Comparison of ENCODE assay signal across 7 mouse cellular contexts in the genomic region with DNA sequence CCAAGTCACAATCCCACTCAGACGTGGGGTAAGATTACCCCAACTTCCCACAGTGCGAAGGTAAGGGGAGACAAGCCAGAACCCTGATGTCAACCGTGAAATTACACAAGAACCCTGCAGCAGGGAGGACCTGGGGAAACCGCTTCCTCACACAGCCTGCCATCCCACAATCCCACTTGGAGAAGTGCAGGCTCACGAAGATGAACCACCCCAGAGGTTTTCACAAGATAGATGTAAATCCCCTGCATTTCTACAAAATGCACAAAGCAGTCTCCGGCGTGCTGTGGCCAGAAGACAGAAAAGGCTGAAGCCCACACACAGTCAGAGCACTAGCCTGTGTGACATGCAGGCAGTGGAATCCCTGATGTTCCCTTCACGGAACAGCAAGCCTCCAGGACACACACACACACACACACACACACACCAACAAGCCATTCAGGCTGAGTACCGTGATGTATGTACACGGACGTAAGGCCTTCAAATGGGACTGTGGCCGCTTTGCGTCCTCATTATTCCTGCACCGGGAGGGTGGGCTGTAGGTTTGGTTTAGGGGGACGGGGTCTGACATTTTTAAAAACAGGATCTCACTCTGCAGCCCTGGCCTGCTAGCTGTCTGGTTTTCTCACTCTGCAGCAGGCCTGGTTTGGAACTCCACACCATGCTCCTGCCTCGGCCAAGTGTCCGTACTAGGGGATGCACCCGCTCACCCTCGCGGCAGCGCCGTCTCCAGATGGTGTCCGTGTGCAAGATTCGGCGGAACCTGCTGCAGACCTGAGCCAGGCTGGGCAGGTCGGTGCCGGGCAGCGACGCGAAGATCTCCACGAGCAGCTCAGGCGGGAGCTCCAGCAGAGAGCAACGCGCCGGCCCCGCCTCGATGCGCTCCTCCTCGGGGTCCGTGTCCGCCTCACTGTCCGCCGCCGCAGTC. TPM values are rescaled to one million over a fixed set of nuclear protein-coding genes. Genes with fewer than 3 reads are reported as not detected.
DNase-seq lines count a peak whose midpoint lies in the region; ATAC-seq lines count a peak whose summit lies in the region.

No protein-coding gene starts in this region.

- ATAC-seq in activated CD4-positive, CD25-positive, alpha-beta regulatory T cell, adult 4 months = peak; percentile 7
- peak; percentile 40; the same call in 1 of the 2 replicates for ATAC-seq in liver, embryonic 11.5 days (replicated peaks; ENCODE audit: low FRiP score)
- ATAC-seq in stomach, embryonic 15.5 days (ENCODE audit: insufficient read depth, low FRiP score, low read depth) = no peak

- peak overlapping the region; percentile 89 for H3K27ac ChIP-seq in forebrain, embryonic 10.5 days
- peak overlapping the region; percentile 73 for H3K27ac ChIP-seq in liver, embryonic 11.5 days (ENCODE audit: low read depth, low read length)
- H3K27ac ChIP-seq in stomach, embryonic 15.5 days = peak overlapping the region; percentile 63

- H3K4me3 ChIP-seq in forebrain, embryonic 10.5 days = peak overlapping the region; percentile 93
- H3K4me3 ChIP-seq in liver, embryonic 11.5 days (ENCODE audit: low read depth, low read length) = peak overlapping the region; percentile 71
- H3K4me3 ChIP-seq in stomach, embryonic 15.5 days (replicated peaks) = peak overlapping the region; percentile 74

- H3K4me2 ChIP-seq in liver, embryonic 11.5 days = peak overlapping the region; percentile 96
- H3K4me2 ChIP-seq in stomach, embryonic 15.5 days = peak overlapping the region; percentile 76

- H3K9me3 ChIP-seq in forebrain, embryonic 10.5 days = no peaks in the 10 kb centered on the region
- H3K9me3 ChIP-seq in liver, embryonic 11.5 days (ENCODE audit: control insufficient read depth, low read length) = no peaks in the 10 kb centered on the region
- H3K9me3 ChIP-seq in stomach, embryonic 15.5 days = no peaks in the 10 kb centered on the region

- no peaks in the 10 kb centered on the region for H3K36me3 ChIP-seq in forebrain, embryonic 10.5 days (replicated peaks)
- no peaks in the 10 kb centered on the region for H3K36me3 ChIP-seq in liver, embryonic 11.5 days (ENCODE audit: control insufficient read depth, insufficient read depth, low read length)
- no peaks in the 10 kb centered on the region for H3K36me3 ChIP-seq in stomach, embryonic 15.5 days

- peak; percentile 46 to 57 for DNase-seq in kidney, postnatal 4 days
- DNase-seq in kidney, adult 18-20 months = no peak
- DNase-seq in forebrain, embryonic 10.5 days (ENCODE audit: extremely low spot score, low spot score) = peak; percentile 33
- no peak for DNase-seq in liver, embryonic 11.5 days (ENCODE audit: low spot score)
- DNase-seq in layer of hippocampus, adult 9-10 months (ENCODE audit: low spot score) = no peak

- peaks cover 52% of the 10 kb centered on the region for H3K4me1 ChIP-seq in forebrain, embryonic 10.5 days
- peaks cover 25% of the 10 kb centered on the region for H3K4me1 ChIP-seq in liver, embryonic 11.5 days (replicated peaks; ENCODE audit: control insufficient read depth, insufficient read depth, low read length)
- H3K4me1 ChIP-seq in stomach, embryonic 15.5 days = peaks cover 29% of the 10 kb centered on the region

- no peaks in the 10 kb centered on the region for H3K27me3 ChIP-seq in forebrain, embryonic 10.5 days (ENCODE audit: poor library complexity, severe bottlenecking)
- H3K27me3 ChIP-seq in liver, embryonic 11.5 days (replicated peaks; ENCODE audit: control insufficient read depth, insufficient read depth, low read length) = no peaks in the 10 kb centered on the region
- no peaks in the 10 kb centered on the region for H3K27me3 ChIP-seq in stomach, embryonic 15.5 days (replicated peaks)

- 3% methylated on average over 44 of the region's 44 CpGs for WGBS in forebrain, embryonic 10.5 days
- WGBS in liver, embryonic 11.5 days = 3% methylated on average over 32 of the region's 44 CpGs
- 1% methylated on average over 44 of the region's 44 CpGs for WGBS in stomach, embryonic 15.5 days

- H3K9ac ChIP-seq in liver, embryonic 11.5 days (ENCODE audit: low read depth, low read length) = peak overlapping the region; percentile 85
- peak overlapping the region; percentile 80 for H3K9ac ChIP-seq in stomach, embryonic 15.5 days

RNA-seq across cellular contexts. Expression of gene Fbxo31, which starts 0.6 kb away (rescaled TPM):
- polyA plus RNA-seq in activated CD4-positive, CD25-positive, alpha-beta regulatory T cell, adult 4 months (2017; shearing (Covaris generic)) = 1 to 10 TPM; 2.2 to 2.4 TPM
- 13.1 and 14.8 TPM in 2 replicates for polyA plus RNA-seq in forebrain, embryonic 10.5 days (2016; fragmentation: Nextera tagmentation; extraction: Ambion mirVana)
- polyA plus RNA-seq in liver, embryonic 11.5 days (2014; fragmentation: Nextera tagmentation; extraction: Ambion mirVana) = 23.8 and 23.9 TPM in 2 replicates
- 15.8 and 16.3 TPM in 2 replicates for polyA plus RNA-seq in stomach, embryonic 15.5 days (2015; fragmentation: Nextera tagmentation; extraction: Ambion mirVana)

RNA-seq across cellular contexts. Expression of gene Map1lc3b, which starts 12.1 kb away (rescaled TPM):
- polyA plus RNA-seq in activated CD4-positive, CD25-positive, alpha-beta regulatory T cell, adult 4 months (2017; shearing (Covaris generic)) = 100 to 1,000 TPM; 456 to 496 TPM
- 175 TPM in 2 replicates for polyA plus RNA-seq in forebrain, embryonic 10.5 days (2016; fragmentation: Nextera tagmentation; extraction: Ambion mirVana)
- polyA plus RNA-seq in liver, embryonic 11.5 days (2014; fragmentation: Nextera tagmentation; extraction: Ambion mirVana) = 161 and 167 TPM in 2 replicates
- polyA plus RNA-seq in stomach, embryonic 15.5 days (2015; fragmentation: Nextera tagmentation; extraction: Ambion mirVana) = 179 and 217 TPM in 2 replicates

RNA-seq across cellular contexts. Expression of gene 1700018B08Rik, which starts 33.9 kb away (rescaled TPM):
- not detected for polyA plus RNA-seq in activated CD4-positive, CD25-positive, alpha-beta regulatory T cell, adult 4 months (2017; shearing (Covaris generic))
- polyA plus RNA-seq in forebrain, embryonic 10.5 days (2016; fragmentation: Nextera tagmentation; extraction: Ambion mirVana) = not detected in 2 replicates
- polyA plus RNA-seq in liver, embryonic 11.5 days (2014; fragmentation: Nextera tagmentation; extraction: Ambion mirVana) = not detected in 2 replicates
- polyA plus RNA-seq in stomach, embryonic 15.5 days (2015; fragmentation: Nextera tagmentation; extraction: Ambion mirVana) = not detected in 2 replicates

Comparison
In these comparisons a context has a peak if more than half of its experiments do, and no peak if none do; other contexts are left out.
1. DNase-seq: peak in kidney, postnatal 4 days (2 of 2) and forebrain, embryonic 10.5 days (single experiment); none in kidney, adult 18-20 months (single experiment), liver, embryonic 11.5 days (single experiment) and layer of hippocampus, adult 9-10 months (single experiment).
2. Peak in every context shown above with its lines, with median percentiles within 50 percentile points of each other: H3K27ac ChIP-seq and H3K4me3 ChIP-seq.